Mouse (Mus musculus): ENCODE data around the gene 1810024B03Rik. TPM values are rescaled to one million over a fixed set of nuclear protein-coding genes. Genes with fewer than 3 reads are reported as not detected.
A peak's percentile ranks its signal among the peaks of the same experiment; 100 is the strongest.

1810024B03Rik gene
- polyA plus RNA-seq, 1 experiment from 2014 or later: 3.1 TPM

GRCm38 (mm10) chr2:127248334-127249004 is 40.4 kb upstream of the 1810024B03Rik start:
- Histone ChIP-seq H3K9ac (replicated peaks; ENCODE audit: low read depth, low read length) (peak overlapping the region; percentile 75), H3K36me3 (ENCODE audit: control insufficient read depth, insufficient read depth, low read length) (peaks cover 14% of the 10 kb centered on the region), H3K4me1 (ENCODE audit: control insufficient read depth, insufficient read depth, low read length) (peaks cover 25% of the 10 kb centered on the region), H3K4me2 (replicated peaks; ENCODE audit: low read depth, low read length) (peak overlapping the region; percentile 98), H3K27ac (ENCODE audit: low read length) (peak overlapping the region; percentile 56; the same call in 1 of the 2 replicates), H3K4me3 (ENCODE audit: low read depth, low read length) (peak overlapping the region; percentile 80), H3K27me3 (ENCODE audit: control insufficient read depth, insufficient read depth, low read length) (no peaks in the 10 kb centered on the region), H3K9me3 (ENCODE audit: control insufficient read depth, low read depth, low read length) (no peaks in the 10 kb centered on the region)
- WGBS: under 1% methylated on average over 37 of the region's 39 CpGs
- peak; percentile 35 for ATAC-seq (ENCODE audit: insufficient number of reproducible peaks, insufficient read depth, low FRiP score, low read depth)

- Histone ChIP-seq H3K4me2 (replicated peaks; ENCODE audit: low read depth, low read length) (peak within 1 kb of the TSS; percentile 98), H3K4me1 (ENCODE audit: control insufficient read depth, insufficient read depth, low read length) (peaks cover 25% of the 10 kb centered on the region), H3K27me3 (ENCODE audit: control insufficient read depth, insufficient read depth, low read length) (no peaks in the 10 kb centered on the region), H3K36me3 (ENCODE audit: control insufficient read depth, insufficient read depth, low read length) (peaks cover 17% of the 10 kb centered on the region), H3K4me3 (ENCODE audit: low read depth, low read length) (peak within 1 kb of the TSS; percentile 80), H3K9ac (replicated peaks; ENCODE audit: low read depth, low read length) (peak within 1 kb of the TSS; percentile 75), H3K27ac (ENCODE audit: low read length) (peak within 1 kb of the TSS; percentile 56; the same call in 1 of the 2 replicates), H3K9me3 (ENCODE audit: control insufficient read depth, low read depth, low read length) (no peaks in the 10 kb centered on the region)
- peak; percentile 99 for ATAC-seq (ENCODE audit: insufficient number of reproducible peaks, insufficient read depth, low FRiP score, low read depth)
- WGBS: under 1% methylated on average over 53 of the region's 53 CpGs
Observed at GRCm38 (mm10) chr2:127247592-127248333, 39.7 kb upstream of the 1810024B03Rik start, which contains the start of the genes Ciao1 and Tmem127. Gene Ciao1 (minus strand): TSS chr2:127247816. Gene Tmem127 (plus strand): TSS chr2:127247908.

- no peak for ATAC-seq (ENCODE audit: insufficient number of reproducible peaks, insufficient read depth, low FRiP score, low read depth)
- Histone ChIP-seq H3K4me1 (ENCODE audit: control insufficient read depth, insufficient read depth, low read length) (no peaks in the 10 kb centered on the region), H3K9ac (replicated peaks; ENCODE audit: low read depth, low read length) (no peak overlapping the region), H3K36me3 (ENCODE audit: control insufficient read depth, insufficient read depth, low read length) (peaks cover 75% of the 10 kb centered on the region), H3K27me3 (ENCODE audit: control insufficient read depth, insufficient read depth, low read length) (no peaks in the 10 kb centered on the region), H3K9me3 (ENCODE audit: control insufficient read depth, low read depth, low read length) (no peaks in the 10 kb centered on the region), H3K4me2 (replicated peaks; ENCODE audit: low read depth, low read length) (no peak overlapping the region), H3K4me3 (ENCODE audit: low read depth, low read length) (no peak overlapping the region), H3K27ac (ENCODE audit: low read length) (no peak overlapping the region)
- WGBS: 94% methylated on average over 2 of the region's 2 CpGs
Observed at GRCm38 (mm10) chr2:127240065-127240464, 32.0 kb upstream of the 1810024B03Rik start.

- H3K27me3 ChIP-seq (ENCODE audit: control insufficient read depth, insufficient read depth, low read length): no peaks in the 10 kb centered on the region
- WGBS: 90% methylated on average over 11 of the region's 11 CpGs
- H3K36me3 ChIP-seq (ENCODE audit: control insufficient read depth, insufficient read depth, low read length): peaks cover 84% of the 10 kb centered on the region
- no peaks in the 10 kb centered on the region for H3K9me3 ChIP-seq (ENCODE audit: control insufficient read depth, low read depth, low read length)
- H3K4me1 ChIP-seq (ENCODE audit: control insufficient read depth, insufficient read depth, low read length): no peaks in the 10 kb centered on the region
- no peak overlapping the region for H3K27ac ChIP-seq (ENCODE audit: low read length)
- no peak overlapping the region for H3K4me2 ChIP-seq (replicated peaks; ENCODE audit: low read depth, low read length)
- no peak overlapping the region for H3K4me3 ChIP-seq (ENCODE audit: low read depth, low read length)
- no peak overlapping the region for H3K9ac ChIP-seq (replicated peaks; ENCODE audit: low read depth, low read length)
- ATAC-seq (ENCODE audit: insufficient number of reproducible peaks, insufficient read depth, low FRiP score, low read depth): no peak
Observed at GRCm38 (mm10) chr2:127237897-127238610, 30.0 kb upstream of the 1810024B03Rik start.

GRCm38 (mm10) chr2:127225261-127225660 is 17.2 kb upstream of the 1810024B03Rik start:
- no peak for ATAC-seq (ENCODE audit: insufficient number of reproducible peaks, insufficient read depth, low FRiP score, low read depth)
- peaks cover 88% of the 10 kb centered on the region for H3K36me3 ChIP-seq (ENCODE audit: control insufficient read depth, insufficient read depth, low read length)
- no peak overlapping the region for H3K9ac ChIP-seq (replicated peaks; ENCODE audit: low read depth, low read length)
- no peaks in the 10 kb centered on the region for H3K9me3 ChIP-seq (ENCODE audit: control insufficient read depth, low read depth, low read length)
- WGBS: 96% methylated on average over 3 of the region's 3 CpGs
- H3K27me3 ChIP-seq (ENCODE audit: control insufficient read depth, insufficient read depth, low read length): no peaks in the 10 kb centered on the region
- H3K4me1 ChIP-seq (ENCODE audit: control insufficient read depth, insufficient read depth, low read length): no peaks in the 10 kb centered on the region
- no peak overlapping the region for H3K27ac ChIP-seq (ENCODE audit: low read length)
- no peak overlapping the region for H3K4me3 ChIP-seq (ENCODE audit: low read depth, low read length)
- H3K4me2 ChIP-seq (replicated peaks; ENCODE audit: low read depth, low read length): no peak overlapping the region

- no peaks in the 10 kb centered on the region for H3K4me1 ChIP-seq (ENCODE audit: control insufficient read depth, insufficient read depth, low read length)
Observed at GRCm38 (mm10) chr2:127217746-127218145, 9.7 kb upstream of the 1810024B03Rik start.

GRCm38 (mm10) chr2:127210701-127211100 is 2.6 kb upstream of the 1810024B03Rik start:
- Histone ChIP-seq H3K36me3 (ENCODE audit: control insufficient read depth, insufficient read depth, low read length) (peaks cover 49% of the 10 kb centered on the region), H3K9me3 (ENCODE audit: control insufficient read depth, low read depth, low read length) (no peaks in the 10 kb centered on the region), H3K4me2 (replicated peaks; ENCODE audit: low read depth, low read length) (no peak overlapping the region), H3K4me1 (ENCODE audit: control insufficient read depth, insufficient read depth, low read length) (peaks cover 10% of the 10 kb centered on the region; the same call in 1 of the 2 replicates), H3K27ac (ENCODE audit: low read length) (no peak overlapping the region), H3K4me3 (ENCODE audit: low read depth, low read length) (no peak overlapping the region), H3K9ac (replicated peaks; ENCODE audit: low read depth, low read length) (no peak overlapping the region), H3K27me3 (ENCODE audit: control insufficient read depth, insufficient read depth, low read length) (no peaks in the 10 kb centered on the region)
- ATAC-seq (ENCODE audit: insufficient number of reproducible peaks, insufficient read depth, low FRiP score, low read depth): no peak
- 93% methylated on average over 11 of the region's 11 CpGs for WGBS

More at GRCm38 (mm10) chr2:127217746-127218145, 9.7 kb upstream of the 1810024B03Rik start:
- H3K9me3 ChIP-seq (ENCODE audit: control insufficient read depth, low read depth, low read length): no peaks in the 10 kb centered on the region
- no peak overlapping the region for H3K4me2 ChIP-seq (replicated peaks; ENCODE audit: low read depth, low read length)
- no peak overlapping the region for H3K4me3 ChIP-seq (ENCODE audit: low read depth, low read length)
- no peak for ATAC-seq (ENCODE audit: insufficient number of reproducible peaks, insufficient read depth, low FRiP score, low read depth)
- WGBS: 95% methylated on average over 5 of the region's 5 CpGs
- H3K36me3 ChIP-seq (ENCODE audit: control insufficient read depth, insufficient read depth, low read length): peaks cover 77% of the 10 kb centered on the region
- no peaks in the 10 kb centered on the region for H3K27me3 ChIP-seq (ENCODE audit: control insufficient read depth, insufficient read depth, low read length)
- no peak overlapping the region for H3K27ac ChIP-seq (ENCODE audit: low read length)
- no peak overlapping the region for H3K9ac ChIP-seq (replicated peaks; ENCODE audit: low read depth, low read length)

GRCm38 (mm10) chr2:127208452-127208769 is 331 bp upstream of the 1810024B03Rik start:
- no peaks in the 10 kb centered on the region for H3K27me3 ChIP-seq (ENCODE audit: control insufficient read depth, insufficient read depth, low read length)
- peak overlapping the region; percentile 79 for H3K9ac ChIP-seq (replicated peaks; ENCODE audit: low read depth, low read length)
- peaks cover 10% of the 10 kb centered on the region; the same call in 1 of the 2 replicates for H3K4me1 ChIP-seq (ENCODE audit: control insufficient read depth, insufficient read depth, low read length)
- under 1% methylated on average over 17 of the region's 17 CpGs for WGBS
- no peak overlapping the region for H3K27ac ChIP-seq (ENCODE audit: low read length)
- ATAC-seq (ENCODE audit: insufficient number of reproducible peaks, insufficient read depth, low FRiP score, low read depth): no peak
- peak overlapping the region; percentile 95 for H3K4me2 ChIP-seq (replicated peaks; ENCODE audit: low read depth, low read length)
- no peaks in the 10 kb centered on the region for H3K9me3 ChIP-seq (ENCODE audit: control insufficient read depth, low read depth, low read length)
- H3K36me3 ChIP-seq (ENCODE audit: control insufficient read depth, insufficient read depth, low read length): peaks cover 29% of the 10 kb centered on the region
- H3K4me3 ChIP-seq (ENCODE audit: low read depth, low read length): peak overlapping the region; percentile 95

Data from stomach, embryonic 14.5 days (tissue).